Mouse (Mus musculus) lung, adult 2 months (tissue): ENCODE measurements around the gene Sycn.

ENCODE experiments used
- CTCF ChIP-seq: fragments of 200-500 bp; IDR thresholded peaks from 2 replicates; pipeline ENCODE4 v1.5.1; 2011; ENCODE audit warnings: mild to moderate bottlenecking, low read length, control low read depth; ENCODE audit not compliant: insufficient read depth
- POLR2A ChIP-seq: fragments of 200-500 bp; IDR thresholded peaks from 2 replicates; pipeline ENCODE4 v1.6.1; 2011; ENCODE audit warnings: low read depth, mild to moderate bottlenecking, control low read depth, low read length, borderline replicate concordance; ENCODE audit errors: extremely low read depth

- TF ChIP-seq CTCF (no peak), POLR2A (no peak)
These were observed 6.9 kb downstream of the Sycn start for GRCm38 (mm10) chr7:28547628-28548027.
